Mouse (Mus musculus) CD4-positive, CD25-positive, alpha-beta regulatory T cell, adult 2 months (primary cell): Measurements from ENCODE around the gene Prox2.

Experiments used
- DNase-seq: peaks from one replicate; pipeline ENCODE4 v3.0.0-alpha.2; 2012; ENCODE audit warnings: low read depth, low spot score

The Prox2 gene

DNA sequence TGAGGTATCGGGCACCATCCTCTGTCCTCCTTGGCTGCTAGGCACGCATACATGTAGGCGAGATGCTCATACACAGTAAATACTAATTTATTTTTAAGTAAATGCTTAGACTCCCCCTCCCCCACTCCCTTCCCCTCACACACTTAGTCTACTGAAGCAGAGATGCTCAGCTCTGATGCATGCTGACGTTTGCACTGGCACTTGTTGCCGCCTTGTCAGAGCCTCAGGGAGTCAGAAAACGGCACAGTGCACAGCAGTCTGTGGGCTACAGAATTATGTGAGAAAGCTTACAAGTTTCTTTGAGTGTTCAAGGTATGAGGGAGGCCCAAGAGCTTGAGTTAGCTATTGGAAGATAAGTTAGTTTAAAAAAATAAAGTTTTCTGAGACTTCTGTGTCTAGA lies 20.8 kb upstream of the Prox2 start:
- no peak for DNase-seq

DNA sequence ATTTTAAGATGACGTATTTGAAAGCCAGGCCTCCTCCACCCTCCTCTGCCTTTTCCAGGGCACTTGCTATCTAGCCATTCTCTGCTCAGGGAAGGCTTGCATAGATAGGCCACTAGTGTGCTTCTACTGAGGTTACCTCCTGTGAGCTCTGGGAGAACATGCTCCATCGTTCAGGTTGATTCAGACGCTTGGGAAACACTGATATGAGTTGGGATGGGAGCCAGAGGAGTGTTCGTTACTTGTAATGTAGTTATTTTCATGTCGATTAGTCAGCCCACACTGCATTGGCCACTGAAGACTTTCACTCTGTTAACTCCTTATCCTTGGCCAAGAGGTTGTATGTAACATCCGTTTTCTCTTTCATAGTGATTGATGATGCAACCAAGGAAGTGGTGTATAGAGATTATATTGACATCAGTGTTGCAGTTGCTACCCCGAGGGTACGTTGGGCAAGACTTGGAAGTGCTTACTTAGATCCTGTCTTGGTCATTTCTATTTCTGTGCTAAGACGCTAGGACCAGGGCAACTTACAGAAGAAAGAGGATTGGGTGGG lies 18.9 kb upstream of the Prox2 start:
- DNase-seq = no peak

DNA sequence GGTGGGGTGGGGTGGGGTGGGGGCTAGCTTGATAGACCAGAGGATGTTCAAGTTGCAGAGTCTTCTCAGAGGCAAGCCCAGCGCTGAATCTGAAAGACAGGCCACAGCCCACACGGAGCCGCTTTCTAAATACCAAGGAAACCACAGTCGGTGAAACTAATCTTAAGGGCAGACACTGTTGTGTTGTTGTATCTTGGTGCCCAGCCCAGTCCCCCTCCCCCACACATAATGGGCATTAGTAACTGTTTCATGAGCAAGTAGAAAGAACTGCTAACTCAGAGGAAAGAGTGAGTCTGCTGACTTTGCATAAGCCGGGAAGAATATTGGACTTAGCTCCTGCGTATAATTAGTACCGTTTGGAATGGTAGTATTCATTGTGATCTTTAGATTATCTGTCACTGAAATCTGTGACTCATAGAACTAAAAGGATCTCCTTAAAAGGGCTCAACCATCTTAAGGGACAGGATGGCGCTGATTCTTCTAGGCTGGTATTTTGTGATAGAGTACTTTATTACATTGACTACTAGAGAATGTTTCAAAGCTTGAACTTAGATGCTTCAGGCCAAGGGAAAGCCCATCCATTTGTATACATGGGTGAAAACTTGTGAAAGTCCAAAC lies 16.5 kb upstream of the Prox2 start:
- peak; percentile 52 for DNase-seq

DNA sequence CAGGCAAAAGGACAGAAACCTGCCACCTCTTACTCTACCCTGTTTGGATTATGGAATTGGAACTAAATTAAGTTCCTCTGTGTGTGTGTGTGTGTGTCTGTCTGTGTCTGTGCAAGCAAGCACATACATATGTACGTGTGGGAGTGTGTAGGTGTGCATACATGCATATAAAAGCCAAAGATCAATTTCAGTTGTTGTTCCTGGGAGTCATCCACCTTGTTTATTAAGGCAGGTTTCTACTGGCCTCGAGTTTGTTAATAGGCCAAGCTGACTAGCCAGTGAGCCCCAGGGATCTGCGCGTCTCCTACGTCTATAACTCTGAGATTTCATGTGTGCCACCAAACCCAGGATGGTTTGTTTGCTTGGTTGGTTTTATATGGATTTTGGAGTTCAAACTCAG lies 14.2 kb upstream of the Prox2 start:
- DNase-seq = no peak

DNA sequence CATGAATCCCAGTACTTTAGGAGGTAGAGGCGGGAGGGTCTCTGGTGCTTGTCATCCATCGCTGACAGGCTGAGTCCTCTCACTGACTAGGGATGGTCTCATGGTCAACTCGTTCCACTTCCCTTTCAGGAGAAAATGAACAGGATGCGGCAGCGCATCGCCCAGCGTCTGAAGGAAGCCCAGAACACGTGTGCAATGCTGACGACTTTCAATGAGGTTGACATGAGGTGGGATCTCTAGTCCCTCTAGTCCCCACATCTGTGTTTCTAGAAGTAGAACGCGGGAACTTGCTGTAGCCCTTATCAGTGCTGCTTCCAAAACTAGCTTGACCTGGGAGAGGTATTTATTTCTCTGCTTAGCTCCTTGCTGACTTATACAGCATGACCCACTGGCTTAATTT lies 13.1 kb upstream of the Prox2 start:
- peak; percentile 15 for DNase-seq

DNA sequence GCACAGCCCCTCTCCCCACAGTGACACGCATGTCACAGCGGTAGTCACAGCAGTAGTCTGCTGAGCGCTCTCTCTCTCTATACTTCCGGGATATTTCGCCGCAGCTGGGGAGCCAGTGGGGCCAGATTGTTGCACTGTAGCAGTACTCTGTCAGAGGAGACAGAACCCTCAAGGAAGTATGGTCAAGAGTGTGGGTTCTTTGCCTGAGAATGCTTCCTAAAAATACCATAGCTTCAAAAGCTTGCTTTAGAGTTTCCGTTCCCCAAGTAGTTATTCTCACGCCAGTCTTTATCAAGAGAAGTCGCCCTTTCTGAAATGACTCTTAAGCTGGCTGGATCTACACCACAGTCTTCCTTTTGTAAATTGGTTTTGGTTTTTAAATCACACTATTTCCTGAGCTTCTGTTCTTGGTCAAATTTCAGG lies 12.6 kb upstream of the Prox2 start:
- DNase-seq = peak; percentile 59

DNA sequence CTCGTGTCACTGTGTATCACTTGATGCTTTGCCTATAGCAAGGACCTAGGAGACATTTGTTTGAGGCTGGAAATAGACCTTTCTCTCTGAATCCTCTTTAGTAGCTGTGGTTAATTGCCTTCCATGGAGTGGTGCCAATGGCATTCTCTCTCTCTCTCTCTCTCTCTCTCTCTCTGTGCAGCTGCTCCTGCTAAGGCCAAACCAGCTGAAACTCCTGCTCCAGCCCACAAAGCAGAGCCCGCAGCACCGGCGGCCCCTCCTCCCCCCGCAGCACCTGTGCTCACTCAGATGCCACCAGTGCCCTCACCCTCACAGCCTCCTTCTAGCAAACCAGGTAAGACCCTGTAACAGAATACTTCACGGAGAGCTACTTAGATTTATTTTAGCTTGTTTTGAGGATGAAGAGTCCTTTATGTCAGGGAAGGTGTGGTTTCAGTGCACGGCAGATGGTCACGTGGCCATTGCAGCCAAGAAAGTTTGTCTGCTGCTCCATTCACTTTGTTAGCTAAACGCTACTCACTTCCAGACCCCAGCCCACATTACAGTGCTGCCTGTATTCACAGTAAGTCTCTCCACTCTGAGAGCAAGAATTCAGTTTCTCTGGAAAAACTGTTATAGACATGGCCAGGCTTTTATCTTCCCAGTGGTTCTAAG lies 11.4 kb upstream of the Prox2 start:
- DNase-seq = no peak

DNA sequence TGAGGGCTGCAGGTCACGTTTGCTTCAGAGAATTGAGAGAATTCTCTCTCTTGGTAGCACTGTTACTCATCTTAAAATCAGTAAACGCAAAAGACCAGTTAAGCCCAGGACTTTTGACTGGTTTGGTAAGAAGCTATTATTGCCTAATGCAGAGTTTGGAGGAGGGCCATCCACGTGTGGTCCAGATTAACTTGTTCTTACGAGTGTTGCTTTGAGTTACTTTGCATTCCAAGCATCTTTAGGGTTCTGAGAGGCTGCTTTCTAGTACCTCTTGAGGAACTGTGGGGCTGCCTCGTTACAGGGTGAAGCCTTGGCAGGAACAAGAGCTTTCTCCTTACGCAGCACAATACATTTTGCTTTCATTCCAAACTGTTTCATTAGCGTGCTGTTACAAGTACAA lies 5.1 kb upstream of the Prox2 start:
- no peak for DNase-seq

DNA sequence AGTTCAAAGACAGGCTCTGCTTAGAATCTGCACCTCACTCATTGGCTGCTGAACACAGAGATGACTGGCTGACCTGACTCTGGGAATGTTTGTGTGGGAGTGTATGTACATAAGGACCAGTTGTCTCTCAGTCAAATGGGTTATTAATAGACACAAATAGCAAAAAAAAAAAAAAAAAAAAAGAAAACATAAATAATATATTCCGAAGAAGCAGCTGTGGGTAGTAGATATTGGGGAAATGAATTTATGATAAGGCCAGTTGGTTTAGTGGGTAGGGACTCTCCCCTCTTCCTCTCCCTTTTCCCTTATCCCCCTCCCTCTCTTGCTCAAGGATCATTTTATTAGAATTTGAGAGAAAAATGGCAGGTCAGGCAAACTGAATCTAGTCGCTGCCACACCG lies 3.4 kb upstream of the Prox2 start:
- no peak for DNase-seq

DNA sequence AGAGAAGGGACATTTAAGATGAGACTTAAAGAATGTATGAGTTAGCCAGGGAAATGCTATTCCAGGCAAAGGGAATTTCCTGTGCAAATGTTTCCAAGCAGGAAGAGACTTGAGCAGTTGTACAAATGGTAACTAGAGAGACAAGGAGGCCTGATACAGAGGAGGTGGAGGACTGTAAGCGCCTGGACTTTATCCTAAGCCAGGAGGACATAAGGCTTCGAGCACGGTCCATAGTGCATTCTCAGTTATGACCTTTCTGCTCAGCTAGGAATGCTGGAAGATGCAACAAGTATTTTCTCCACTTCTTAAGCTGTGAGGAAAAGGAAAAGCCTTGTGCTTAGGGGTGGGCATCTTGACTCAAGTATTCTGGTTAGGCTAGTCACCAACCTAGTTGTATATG lies 2.8 kb upstream of the Prox2 start:
- DNase-seq = no peak

DNA sequence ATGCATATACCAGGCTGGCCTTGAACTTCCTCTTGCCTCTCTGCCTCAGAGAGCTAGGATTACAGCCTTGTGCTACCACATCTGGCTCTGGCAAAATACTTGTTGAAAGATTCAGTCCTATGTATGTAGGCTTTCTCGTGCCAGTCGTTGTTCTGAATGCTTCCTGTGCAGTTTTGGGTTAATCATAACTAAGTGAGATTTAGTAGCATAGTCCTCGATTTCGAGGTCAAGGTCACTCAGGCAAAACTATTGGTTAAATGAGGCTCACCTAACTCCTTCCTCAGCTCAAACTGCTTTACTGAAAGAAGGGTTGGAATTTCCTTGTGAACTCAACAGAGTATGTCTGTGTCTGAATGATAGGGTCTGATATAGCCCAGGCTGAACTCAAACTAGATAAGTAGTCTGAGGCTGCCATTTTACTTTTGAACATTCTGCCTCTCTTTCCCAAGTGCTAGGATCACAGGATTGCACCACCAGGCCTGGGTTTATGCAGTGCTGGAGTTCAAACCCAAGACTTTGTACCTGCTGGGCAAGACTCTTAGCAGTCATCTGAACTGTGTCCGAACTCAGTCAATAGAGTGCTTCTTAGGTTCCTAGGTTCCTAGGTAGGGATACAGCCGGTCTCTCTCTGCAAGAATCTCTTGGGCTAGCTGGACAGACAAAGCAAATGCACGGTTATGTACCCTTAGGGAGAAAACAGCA lies 2.1 kb upstream of the Prox2 start:
- no peak for DNase-seq

DNA sequence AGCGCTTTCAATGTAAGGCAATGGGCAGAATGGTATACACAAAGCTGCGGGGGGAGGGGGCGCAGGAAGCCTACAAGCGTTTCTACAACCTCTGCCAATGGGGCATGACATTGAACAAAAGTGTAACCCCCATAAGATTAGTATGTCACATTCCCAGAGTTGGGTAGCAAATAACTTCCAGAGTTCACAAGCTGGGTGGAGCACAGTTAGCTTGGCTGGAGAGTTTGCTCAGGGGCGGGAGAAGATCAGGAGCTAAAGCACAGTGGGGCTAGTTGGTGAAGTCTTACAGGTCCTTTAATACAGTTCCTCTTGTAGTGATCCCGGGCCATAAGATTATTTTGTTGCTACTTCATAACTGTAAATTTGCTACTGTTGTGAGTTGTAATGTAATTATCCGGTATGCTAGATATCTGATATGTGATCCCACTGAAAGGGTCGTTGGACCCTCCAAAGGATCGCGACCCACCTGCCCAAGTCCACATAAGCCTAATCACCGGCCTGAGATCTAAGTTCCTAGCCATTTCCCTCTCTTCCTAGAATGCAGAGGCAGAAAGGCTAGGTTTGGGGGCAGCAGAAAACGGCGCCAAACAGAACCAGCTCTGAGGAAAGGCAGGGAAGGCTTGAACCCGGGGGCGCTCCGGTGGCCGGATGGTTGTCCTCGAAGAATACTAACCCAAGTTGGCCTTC lies 405 bp downstream of the Prox2 start:
- DNase-seq = peak; percentile 30

DNA sequence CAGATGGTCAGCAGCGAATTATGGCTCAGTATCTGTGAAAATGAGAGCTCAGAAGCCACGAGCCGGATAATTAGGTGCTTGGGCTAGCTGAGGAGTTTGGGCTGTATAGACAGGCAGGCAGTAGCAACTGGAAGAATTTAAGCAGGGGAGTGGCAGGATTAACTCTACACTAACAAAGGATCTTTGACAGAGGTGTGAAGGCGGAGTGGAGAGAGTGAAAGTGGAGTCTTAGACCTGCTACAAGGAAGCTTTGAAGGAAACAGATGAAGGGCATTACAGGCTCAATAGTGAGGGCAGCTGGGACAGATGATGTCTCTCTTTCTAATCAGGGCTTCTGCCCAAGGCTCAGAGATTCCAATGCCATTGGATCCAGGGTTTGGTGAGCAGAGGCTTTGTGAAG lies 1.1 kb downstream of the Prox2 start:
- no peak for DNase-seq

DNA sequence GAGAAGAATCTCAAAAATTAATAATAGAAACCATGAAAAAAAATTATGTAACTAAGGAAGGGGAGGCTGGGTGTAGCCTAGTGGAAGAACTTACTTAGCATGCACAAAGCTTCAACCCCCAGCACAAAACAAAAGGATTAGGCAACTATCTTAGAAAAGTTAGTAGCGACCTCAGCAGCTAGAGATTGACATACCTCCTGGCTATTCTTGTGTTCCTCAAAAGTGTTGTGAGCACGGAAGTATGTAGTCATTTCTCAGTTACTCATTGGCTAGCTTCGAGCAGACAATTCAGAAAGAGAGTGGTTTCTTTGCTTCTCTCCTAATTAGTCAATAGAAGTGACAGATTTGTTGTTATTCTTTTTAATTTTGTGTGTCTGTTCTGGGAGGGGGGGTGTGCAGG lies 1.9 kb downstream of the Prox2 start:
- no peak for DNase-seq

DNA sequence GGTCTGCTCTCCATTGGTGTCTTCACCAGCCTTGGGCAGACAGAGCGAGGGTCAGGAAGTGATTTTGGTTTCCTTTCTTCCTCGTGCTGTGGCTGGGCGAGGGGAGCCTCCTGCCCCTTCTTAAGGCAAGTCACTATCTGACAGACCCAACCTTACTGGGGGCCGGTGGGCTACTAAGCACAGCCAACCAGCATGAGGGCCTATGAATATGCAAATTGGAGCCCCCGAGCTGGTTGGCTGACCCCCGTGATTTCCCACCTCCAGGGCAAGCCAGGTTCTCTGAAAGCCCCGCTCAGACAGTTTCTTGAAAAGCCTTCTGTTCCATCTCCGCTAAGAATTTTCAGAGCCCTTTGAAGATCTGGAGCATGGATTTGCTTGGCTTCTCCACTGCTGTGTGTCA lies 4.3 kb downstream of the Prox2 start:
- no peak for DNase-seq

DNA sequence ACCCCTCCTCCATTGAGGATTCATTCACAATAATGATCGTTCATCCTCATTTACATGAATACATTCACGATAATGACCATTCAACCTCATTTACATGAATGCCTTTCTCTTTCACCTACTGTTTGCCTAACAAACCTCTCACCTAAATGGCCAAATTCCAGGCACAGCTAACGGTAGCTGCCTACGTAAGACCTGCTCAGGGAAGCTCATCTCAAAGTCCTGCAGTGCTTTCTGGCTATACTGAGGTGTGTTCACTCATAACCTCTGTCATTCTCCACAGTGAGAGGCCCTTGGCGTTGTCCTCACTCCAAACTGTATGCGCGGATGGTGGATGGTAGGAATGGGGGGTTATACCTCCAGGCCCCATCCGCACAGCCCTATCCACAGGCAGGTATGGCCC lies 5.8 kb downstream of the Prox2 start:
- DNase-seq = no peak

DNA sequence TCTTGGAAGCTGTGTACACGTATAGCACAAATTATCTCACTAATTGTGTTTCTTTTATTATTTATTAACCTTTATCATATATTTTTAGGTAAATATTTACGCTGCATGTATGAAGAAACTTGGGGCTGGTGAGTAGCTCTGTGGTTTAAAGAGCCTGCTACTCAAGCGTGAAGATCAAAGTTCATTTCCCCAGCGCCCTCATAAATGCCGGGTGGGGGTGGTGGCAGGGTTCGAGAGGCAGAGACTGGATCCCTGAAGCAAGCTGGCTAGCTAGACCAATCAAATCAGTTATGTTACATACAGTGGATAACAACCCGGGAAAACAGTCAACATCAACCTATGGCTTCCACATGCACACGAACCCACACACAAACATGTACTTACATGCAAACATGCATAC lies 7.5 kb downstream of the Prox2 start:
- no peak for DNase-seq

DNA sequence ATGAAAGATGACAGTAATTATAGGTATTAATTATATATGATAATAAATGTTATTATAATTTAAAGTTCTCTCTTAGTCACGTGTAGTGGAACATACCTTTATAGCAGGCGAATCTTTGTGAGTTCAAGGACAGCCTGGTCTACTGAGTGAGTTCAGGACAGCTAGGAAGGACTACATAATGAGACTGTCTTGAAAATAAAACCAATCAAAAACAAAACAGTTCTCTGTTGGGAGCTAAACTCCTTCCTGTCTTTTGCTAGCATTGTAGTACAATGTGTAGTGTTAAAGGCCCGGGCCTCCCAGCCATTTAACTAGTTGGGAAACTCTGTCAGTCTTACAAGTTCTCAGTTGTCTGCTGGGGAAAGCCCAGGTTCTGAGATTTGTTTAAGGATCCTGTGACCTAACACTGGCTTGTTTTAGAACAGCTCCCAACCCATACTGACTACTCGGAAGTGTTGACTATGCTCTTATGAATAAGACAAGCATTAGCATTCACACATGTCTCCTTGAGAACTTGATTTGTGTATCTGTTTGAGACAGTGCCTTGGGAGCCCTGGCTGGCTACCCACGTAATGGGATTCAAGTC lies 8.9 kb downstream of the Prox2 start:
- no peak for DNase-seq

DNA sequence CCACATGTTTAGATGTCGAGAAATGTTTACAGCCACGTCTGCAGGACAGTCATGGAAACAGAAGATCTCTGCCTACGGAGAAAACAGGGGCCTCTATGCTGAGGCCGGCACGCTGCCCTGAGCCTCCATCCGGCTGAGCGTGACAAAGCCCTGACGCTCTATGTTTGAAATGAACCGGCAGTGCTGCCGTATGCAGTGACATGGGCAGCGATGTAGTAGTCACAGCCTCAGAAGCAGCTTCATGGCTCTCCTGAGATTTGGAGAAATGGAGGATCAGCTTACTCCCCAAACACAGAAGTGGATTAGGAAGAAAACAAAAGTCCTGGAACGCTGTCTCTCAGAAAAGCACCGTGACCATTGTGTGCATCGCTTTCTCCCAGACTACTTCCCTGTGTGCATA lies 9.6 kb downstream of the Prox2 start:
- no peak for DNase-seq

DNA sequence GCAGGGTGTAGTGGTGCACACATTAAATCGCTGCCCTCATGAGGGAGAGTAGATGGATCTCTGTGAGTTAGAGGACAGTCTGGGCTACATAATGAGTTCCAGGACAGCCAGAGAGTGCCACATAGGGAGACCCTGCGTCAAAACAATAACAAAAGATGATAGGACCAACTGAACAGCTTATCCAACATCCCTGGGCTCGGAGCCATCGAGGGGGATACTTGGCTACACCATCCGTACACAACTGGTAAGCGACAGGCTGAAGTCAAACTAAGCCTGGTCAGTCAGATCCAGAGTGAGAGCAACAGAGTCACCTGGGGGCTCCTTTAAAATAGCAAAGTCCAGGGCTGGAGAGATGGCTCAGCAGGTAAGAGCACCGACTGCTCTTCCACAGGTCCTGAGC lies 14.7 kb downstream of the Prox2 start:
- DNase-seq = no peak

DNA sequence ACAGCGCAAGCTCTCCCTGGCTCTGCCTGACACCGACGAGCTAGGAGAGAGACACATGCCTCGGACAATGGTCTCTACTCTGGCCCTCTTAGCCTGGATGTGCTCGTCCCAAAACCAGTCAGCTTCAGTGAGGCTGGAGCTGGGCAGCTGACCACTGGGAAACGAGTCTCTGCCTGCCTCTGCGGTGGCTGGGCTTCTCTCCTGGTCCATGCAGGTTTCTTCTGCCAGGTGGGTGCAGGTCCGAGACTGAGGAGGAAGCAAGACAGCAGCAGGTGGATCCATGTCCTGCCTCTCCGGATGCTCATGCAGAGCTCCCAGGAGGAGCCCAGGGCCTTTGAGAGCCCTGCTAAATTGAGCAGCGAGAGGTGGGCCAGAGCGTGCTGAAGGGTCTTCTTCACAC lies 15.4 kb downstream of the Prox2 start:
- no peak for DNase-seq

DNA sequence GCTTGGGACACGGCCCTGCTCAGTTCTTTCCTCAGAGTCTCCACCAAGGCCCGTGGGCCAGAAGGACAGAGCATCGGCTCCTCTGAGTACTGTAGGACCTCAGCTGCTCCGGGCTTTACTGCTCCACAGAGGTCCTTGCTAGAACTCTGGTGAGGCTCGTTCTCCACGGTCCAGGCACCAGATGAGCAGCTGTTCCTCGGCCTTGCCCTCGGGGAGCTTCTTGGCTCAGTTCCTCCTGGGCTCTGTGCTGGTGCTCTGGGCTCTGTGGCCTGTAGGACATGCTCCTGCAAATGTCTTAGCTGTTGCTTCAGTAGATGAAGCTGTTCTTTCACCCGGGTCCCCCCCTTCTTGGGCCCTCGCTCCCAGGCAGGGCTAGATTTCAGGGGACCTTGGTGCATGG lies 15.9 kb downstream of the Prox2 start:
- DNase-seq = no peak
